Mouse (Mus musculus) lung, adult 2 months (tissue): ENCODE measurements at regions not wholly inside any gene's neighbourhood (a gene's known extent, or its start where the extent isn't known, plus 50 kb on each side); places are given as distances from the start of the nearest gene placed in this dataset.

Experiments
- CTCF ChIP-seq: fragments of 200-500 bp; IDR thresholded peaks from 2 replicates; pipeline ENCODE4 v1.5.1; 2011; ENCODE audit warnings: mild to moderate bottlenecking, low read length, control low read depth; ENCODE audit not compliant: insufficient read depth
- POLR2A ChIP-seq: fragments of 200-500 bp; IDR thresholded peaks from 2 replicates; pipeline ENCODE4 v1.6.1; 2011; ENCODE audit warnings: low read depth, mild to moderate bottlenecking, control low read depth, low read length, borderline replicate concordance; ENCODE audit errors: extremely low read depth

DNA sequence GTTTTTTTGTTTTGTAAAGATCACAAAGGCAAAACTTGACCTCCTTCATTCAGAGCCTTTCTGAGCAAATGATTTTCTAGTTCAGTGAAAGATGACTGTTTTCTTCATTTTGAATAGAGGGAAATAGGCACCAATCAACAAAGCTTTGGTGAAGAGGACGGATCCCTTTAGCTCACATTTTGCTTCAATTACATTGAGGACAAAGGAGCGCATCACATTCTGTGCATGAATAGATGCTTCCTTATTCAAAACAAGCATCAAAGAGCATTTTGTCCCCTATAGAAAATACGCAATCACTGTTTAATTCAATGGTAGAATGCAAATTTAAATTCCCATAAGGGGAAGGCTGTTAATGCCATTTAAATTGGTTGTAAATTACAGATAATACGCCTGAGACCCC, 150.4 kb upstream of the Rai2 start:
- TF ChIP-seq CTCF (no peak), POLR2A (no peak)
